Mouse (Mus musculus) lung, adult 2 months (tissue): ENCODE data around the gene Gfer. TPM values are rescaled to one million over a fixed set of nuclear protein-coding genes. Genes with fewer than 3 reads are reported as not detected.

ENCODE experiments used
- DNase-seq: peaks from one replicate; pipeline ENCODE4 v3.0.0; 2022
- H3K4me1 ChIP-seq: fragments of 200-500 bp; 2 replicates; pipeline ENCODE4 v1.6.1; 2011; ENCODE audit warnings: low read length; ENCODE audit not compliant: control insufficient read depth, insufficient read depth
- H3K4me3 ChIP-seq: fragments of 200-500 bp; replicated peaks from 2 replicates; pipeline ENCODE3; 2011; ENCODE audit warnings: low read depth, mild to moderate bottlenecking, control low read depth, low read length; ENCODE audit errors: extremely low read depth
- CTCF ChIP-seq: fragments of 200-500 bp; IDR thresholded peaks from 2 replicates; pipeline ENCODE4 v1.5.1; 2011; ENCODE audit warnings: mild to moderate bottlenecking, low read length, control low read depth; ENCODE audit not compliant: insufficient read depth
- POLR2A ChIP-seq: fragments of 200-500 bp; IDR thresholded peaks from 2 replicates; pipeline ENCODE4 v1.6.1; 2011; ENCODE audit warnings: low read depth, mild to moderate bottlenecking, control low read depth, low read length, borderline replicate concordance; ENCODE audit errors: extremely low read depth
- WGBS: fragments of 180-500 bp; shearing (Covaris S2); methylation state at CpG from one replicate; pipeline ENCODE4 v1.1.7; 2018; 5-methylcytosine and 5-hydroxymethylcytosine counted together
- polyA plus RNA-seq: library from polyadenylated mRNA; depleted of rRNA; stranded (reverse); fragments of >200 nt; gene quantifications from 2 replicates; pipeline ENCODE4 v1.2.3, GENCODE M21; 2012

Gfer gene
- polyA plus RNA-seq, 1 experiment, result 13.7 TPM

DNA sequence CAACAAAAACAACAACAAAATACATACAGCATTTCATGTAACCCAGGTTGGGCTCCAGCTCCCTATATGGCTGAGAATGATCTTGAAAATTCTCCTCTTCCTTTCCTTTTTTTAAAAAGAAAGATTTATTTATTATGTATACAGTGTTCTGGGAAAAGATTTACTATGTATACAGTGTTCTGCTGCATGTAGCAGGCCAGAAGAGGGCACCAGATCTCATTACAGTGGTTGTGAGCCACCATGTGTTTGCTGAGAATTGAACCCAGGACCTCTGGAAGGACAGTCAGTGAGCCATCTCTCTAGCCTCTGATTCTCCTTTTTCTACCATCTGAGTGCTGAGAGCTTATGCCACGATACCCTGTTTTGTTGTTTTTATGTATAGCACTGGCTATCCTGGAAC is 38.6 kb upstream of the Gfer start:
- 92% methylated on average over 1 of the region's 1 CpGs for WGBS
- TF ChIP-seq POLR2A (no peak), CTCF (no peak)
- Histone ChIP-seq H3K4me3 (no peak overlapping the region), H3K4me1 (peaks cover 5% of the 10 kb centered on the region; the same call in 1 of the 2 replicates)
- no peak for DNase-seq

- 83% methylated on average over 21 of the region's 21 CpGs for WGBS
- Histone ChIP-seq H3K4me1 (peaks cover 5% of the 10 kb centered on the region; the same call in 1 of the 2 replicates), H3K4me3 (no peak overlapping the region)
- TF ChIP-seq POLR2A (no peak), CTCF (no peak)
- DNase-seq, result no peak
These were observed 37.6 kb upstream of the Gfer start for GRCm38 (mm10) chr17:24733434-24734050.

DNA sequence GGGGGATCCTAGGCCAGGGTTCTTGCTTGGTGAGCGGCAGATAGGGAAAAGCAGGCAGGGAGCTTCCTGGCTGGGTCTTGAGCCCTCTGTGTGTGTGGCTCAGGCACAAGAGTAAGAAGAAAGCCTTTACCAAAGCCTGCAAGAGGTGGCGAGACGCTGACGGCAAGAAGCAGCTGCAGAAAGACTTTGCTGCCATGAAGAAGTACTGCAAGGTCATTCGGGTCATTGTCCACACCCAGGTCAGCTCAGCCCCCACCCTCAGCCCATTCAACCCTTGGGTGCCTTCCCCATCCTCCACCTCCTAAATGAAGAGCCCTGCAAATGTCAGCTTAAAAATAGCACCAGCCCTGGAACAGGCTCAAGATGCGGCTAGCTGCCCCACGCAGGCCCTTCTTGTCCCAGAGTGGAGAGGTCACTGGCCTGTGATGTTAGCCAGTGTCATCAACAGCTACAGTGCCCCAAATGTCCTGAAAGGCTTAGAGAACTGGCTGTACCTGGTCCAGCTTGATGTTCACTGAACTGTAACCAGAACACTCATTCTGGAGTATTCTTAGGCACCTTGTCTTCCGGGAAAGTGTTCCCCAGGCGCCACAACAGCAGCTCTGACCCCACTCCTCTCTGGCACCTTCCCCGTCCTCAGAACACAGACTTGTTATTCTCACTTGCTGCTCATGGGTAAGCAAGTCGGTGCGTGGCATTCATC is 36.4 kb upstream of the Gfer start:
- TF ChIP-seq POLR2A, result no peak
- no peak for TF ChIP-seq CTCF
- WGBS, result 79% methylated on average over 12 of the region's 12 CpGs
- no peak for DNase-seq
- no peak overlapping the region for H3K4me3 ChIP-seq
- H3K4me1 ChIP-seq, result peaks cover 3% of the 10 kb centered on the region; the same call in 1 of the 2 replicates

DNA sequence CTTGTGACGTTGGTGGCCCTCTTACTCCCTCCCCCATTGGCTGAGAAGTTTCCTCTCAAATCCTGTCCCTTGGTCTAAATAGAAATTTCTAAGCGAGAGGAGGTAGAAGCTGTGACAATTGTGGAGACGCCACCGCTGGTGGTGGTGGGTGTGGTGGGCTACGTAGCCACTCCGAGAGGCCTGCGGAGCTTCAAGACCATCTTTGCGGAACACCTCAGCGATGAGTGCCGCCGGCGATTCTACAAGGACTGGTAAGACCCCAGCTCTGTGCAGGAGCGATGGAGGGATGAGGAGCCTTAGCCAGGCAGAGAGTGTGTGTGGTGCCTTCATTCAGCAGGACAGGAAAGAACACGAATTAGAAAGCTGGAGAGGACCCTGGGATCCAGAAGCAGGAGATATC is 34.8 kb upstream of the Gfer start:
- TF ChIP-seq CTCF, result no peak
- TF ChIP-seq POLR2A, result no peak
- Histone ChIP-seq H3K4me1 (no peaks in the 10 kb centered on the region), H3K4me3 (no peak overlapping the region)
- DNase-seq, result no peak
- WGBS, result 78% methylated on average over 14 of the region's 14 CpGs

DNA sequence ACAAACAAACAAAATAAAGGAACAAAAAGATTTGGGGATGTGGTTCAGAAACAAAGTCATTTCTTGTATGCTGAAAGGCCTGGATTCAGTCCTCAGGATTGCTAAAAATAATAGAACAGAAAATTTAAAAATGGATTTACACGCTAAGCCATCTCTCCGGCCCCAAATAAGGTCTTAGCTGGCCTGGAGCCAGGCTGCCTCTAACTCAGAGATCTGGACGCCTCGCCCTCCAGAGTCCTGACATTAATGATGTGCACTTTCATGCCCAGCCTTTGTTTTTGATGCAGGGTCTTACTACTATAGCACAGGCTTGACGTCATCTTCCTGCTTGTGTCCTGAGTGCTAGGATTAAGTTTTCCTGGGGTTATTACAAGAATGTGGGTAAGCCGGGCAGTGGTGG is 33.1 kb upstream of the Gfer start:
- H3K4me3 ChIP-seq, result no peak overlapping the region
- DNase-seq, result no peak
- TF ChIP-seq POLR2A (no peak), CTCF (no peak)
- WGBS, result 50% methylated on average over 6 of the region's 6 CpGs
- H3K4me1 ChIP-seq, result no peaks in the 10 kb centered on the region

DNA sequence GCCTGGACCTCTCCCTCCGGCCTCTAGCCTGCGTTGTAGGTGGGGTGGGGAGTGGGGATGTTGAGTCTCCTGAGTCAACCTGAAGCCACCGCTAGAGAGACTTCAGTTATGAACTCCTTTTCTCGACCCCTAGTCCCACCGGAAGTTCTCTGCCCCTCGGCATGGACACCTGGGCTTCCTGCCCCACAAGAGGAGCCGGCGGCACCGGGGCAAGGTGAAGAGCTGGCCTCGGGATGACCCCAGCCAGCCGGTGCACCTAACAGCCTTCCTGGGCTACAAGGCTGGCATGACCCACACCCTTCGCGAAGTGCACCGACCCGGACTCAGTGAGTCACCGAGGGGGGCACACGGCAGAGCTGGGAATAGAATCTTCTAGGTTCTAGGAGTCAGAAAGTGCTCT is 32.2 kb upstream of the Gfer start:
- DNase-seq, result no peak
- TF ChIP-seq CTCF (no peak), POLR2A (no peak)
- no peak overlapping the region for H3K4me3 ChIP-seq
- WGBS, result 66% methylated on average over 17 of the region's 17 CpGs
- H3K4me1 ChIP-seq, result peaks cover 4% of the 10 kb centered on the region; the same call in 1 of the 2 replicates

- DNase-seq, result no peak
- H3K4me3 ChIP-seq, result no peak within 1 kb of the TSS
- TF ChIP-seq CTCF (no peak), POLR2A (no peak)
- H3K4me1 ChIP-seq, result peaks cover 4% of the 10 kb centered on the region; the same call in 1 of the 2 replicates
- 67% methylated on average over 2 of the region's 2 CpGs for WGBS
These were observed 31.7 kb upstream of the Gfer start, which contains the start of gene Rpl3l for GRCm38 (mm10) chr17:24727618-24728017. Gene Rpl3l, plus strand, starts transcription at chr17:24727820.

GRCm38 (mm10) chr17:24725637-24726390 is 29.9 kb upstream of the Gfer start:
- Histone ChIP-seq H3K4me3 (no peak overlapping the region), H3K4me1 (peaks cover 6% of the 10 kb centered on the region; the same call in 1 of the 2 replicates)
- TF ChIP-seq CTCF (no peak), POLR2A (no peak)
- DNase-seq, result no peak
- 61% methylated on average over 3 of the region's 3 CpGs for WGBS

GRCm38 (mm10) chr17:24724184-24724583 is 28.2 kb upstream of the Gfer start, which contains the start of gene Ndufb10:
Gene Ndufb10, minus strand, starts transcription at chr17:24724478.
- Histone ChIP-seq H3K4me1 (peaks cover 10% of the 10 kb centered on the region; the same call in 1 of the 2 replicates), H3K4me3 (peak within 1 kb of the TSS; percentile 99)
- DNase-seq, result peak; percentile 95
- under 1% methylated on average over 30 of the region's 30 CpGs for WGBS
- TF ChIP-seq POLR2A (peak; percentile 94; the same call in 1 of the 2 replicates), CTCF (peak; percentile 88)
